Mouse (Mus musculus) forebrain, embryonic 13.5 days (tissue): ENCODE results near the gene Dhx34. TPM values are rescaled to one million over a fixed set of nuclear protein-coding genes. Genes with fewer than 3 reads are reported as not detected.
"Not testable (repeated sequence)": the region's sequence is repeated elsewhere in the genome, so short reads cannot be mapped to it uniquely, and the experiment has no call there.

Source experiments
- ATAC-seq: fragments of 200-750 bp; cut with Nextera tagmentation; 2 replicates; pipeline ENCODE4 v1.8.0; 2017
- H3K27ac ChIP-seq: fragments of 300-500 bp; sonication (generic); 2 replicates; pipeline ENCODE4 v1.5.1; 2015; ENCODE audit warnings: inconsistent platforms, mild to moderate bottlenecking, moderate library complexity
- H3K27me3 ChIP-seq: fragments of 300-500 bp; sonication (generic); 2 replicates; pipeline ENCODE4 v1.6.1; 2015; ENCODE audit warnings: mild to moderate bottlenecking, inconsistent platforms
- H3K36me3 ChIP-seq: fragments of 300-500 bp; sonication (generic); 2 replicates; pipeline ENCODE4 v1.6.1; 2015; ENCODE audit warnings: mild to moderate bottlenecking, inconsistent platforms; ENCODE audit not compliant: poor library complexity, severe bottlenecking
- H3K4me1 ChIP-seq: fragments of 300-500 bp; sonication (generic); 2 replicates; pipeline ENCODE4 v1.6.1; 2015; ENCODE audit warnings: inconsistent platforms
- H3K4me2 ChIP-seq: fragments of 300-500 bp; sonication (generic); 2 replicates; pipeline ENCODE4 v1.6.1; 2015; ENCODE audit warnings: inconsistent platforms, mild to moderate bottlenecking, moderate library complexity
- H3K4me3 ChIP-seq: fragments of 300-500 bp; sonication (generic); 2 replicates; pipeline ENCODE4 v1.5.1; 2015; ENCODE audit warnings: mild to moderate bottlenecking, inconsistent platforms
- H3K9ac ChIP-seq: fragments of 300-500 bp; sonication (generic); 2 replicates; pipeline ENCODE4 v1.6.1; 2015; ENCODE audit warnings: mild to moderate bottlenecking, inconsistent platforms
- H3K9me3 ChIP-seq: fragments of 300-500 bp; sonication (generic); replicated peaks from 2 replicates; pipeline ENCODE4 v1.6.1; 2016; ENCODE audit warnings: inconsistent platforms
- WGBS: fragments of 180-500 bp; shearing (Covaris S2); methylation state at CpG from one replicate; pipeline ENCODE4 v1.1.7; 2015; 5-methylcytosine and 5-hydroxymethylcytosine counted together
- polyA plus RNA-seq: library from polyadenylated mRNA; unstranded; fragments of >200 nt; fragmentation: Nextera tagmentation; extraction: Ambion mirVana; gene quantifications from 2 replicates; pipeline ENCODE4 v1.2.1, GENCODE M21; 2015

Dhx34 gene
- polyA plus RNA-seq = 13.7 and 17.1 TPM in 2 replicates

DNA sequence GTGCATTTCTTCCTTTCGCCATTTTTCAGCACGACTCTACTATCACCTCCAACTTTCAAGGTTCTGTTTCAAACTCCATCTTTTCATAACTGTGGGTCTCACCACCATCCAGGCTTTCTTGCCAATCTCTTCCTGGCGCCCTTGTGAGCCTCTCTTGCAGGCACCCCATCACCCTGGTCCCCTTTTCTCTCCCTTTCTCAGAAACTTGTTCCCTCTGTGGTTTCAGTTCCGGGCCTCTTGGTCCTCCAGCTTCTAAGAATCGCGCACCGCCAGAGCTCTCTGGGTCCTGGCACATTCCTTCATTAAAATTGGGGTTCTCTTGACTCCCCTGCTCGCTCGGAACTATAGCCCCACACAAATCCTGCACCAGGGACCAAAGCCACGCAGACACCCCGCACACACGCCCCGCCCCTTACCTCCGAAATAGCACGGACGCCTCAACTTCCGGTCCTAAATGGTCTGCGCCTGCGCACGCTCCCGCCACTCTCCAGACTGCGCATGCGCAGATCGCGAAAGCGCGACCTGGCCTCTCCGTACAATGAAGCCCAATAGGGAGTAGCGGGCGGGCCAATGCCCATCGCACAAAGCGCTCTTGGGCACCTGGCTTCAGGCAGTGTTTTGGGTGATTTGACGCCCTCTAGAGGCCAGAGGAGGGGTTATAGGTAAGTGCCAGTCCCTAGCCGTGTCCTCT, at the start of gene Dhx34:
Gene Dhx34, minus strand, starts transcription at position 456 of the 691 bp plus-strand sequence.
- peaks cover 20% of the 10 kb centered on the region for H3K36me3 ChIP-seq
- peaks cover 10% of the 10 kb centered on the region for H3K4me1 ChIP-seq
- H3K27ac ChIP-seq = peak within 1 kb of the TSS; percentile 49
- WGBS = under 1% methylated on average over 34 of the region's 34 CpGs
- H3K9ac ChIP-seq = peak within 1 kb of the TSS; percentile 79
- peaks cover 10% of the 10 kb centered on the region for H3K27me3 ChIP-seq
- H3K4me3 ChIP-seq = peak within 1 kb of the TSS; percentile 63
- peak; percentile 98 for ATAC-seq
- no peaks in the 10 kb centered on the region for H3K9me3 ChIP-seq
- peak within 1 kb of the TSS; percentile 67 for H3K4me2 ChIP-seq

DNA sequence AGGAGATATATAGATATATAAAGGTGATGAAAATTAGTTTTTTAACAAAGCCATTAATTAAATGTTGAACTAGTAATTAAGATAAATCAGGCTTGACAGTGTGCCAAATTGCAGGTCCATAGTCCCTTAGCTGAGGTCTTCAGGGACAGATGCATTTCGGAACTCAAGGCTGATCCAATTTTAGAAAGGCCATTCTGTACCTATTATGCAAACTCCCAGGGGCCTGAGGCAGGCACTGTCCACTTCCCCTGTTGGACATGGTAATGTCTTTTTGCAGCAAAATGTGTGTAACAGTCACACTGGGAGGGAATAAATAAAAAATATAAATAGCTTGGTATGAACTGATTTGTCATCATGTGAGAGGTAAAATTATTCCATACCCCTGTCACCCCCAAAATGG, 49.3 kb upstream of the Dhx34 start:
- Histone ChIP-seq H3K27me3 (peaks cover 2% of the 10 kb centered on the region; the same call in 1 of the 2 replicates), H3K36me3 (peaks cover 14% of the 10 kb centered on the region), H3K9me3 (peaks cover 1% of the 10 kb centered on the region; the same call in 1 of the 2 replicates), H3K4me2 (peak overlapping the region; percentile 91; the same call in 1 of the 2 replicates), H3K27ac (no peak overlapping the region), H3K4me1 (peaks cover 23% of the 10 kb centered on the region), H3K9ac (no peak overlapping the region), H3K4me3 (no peak overlapping the region)
- 83% methylated on average over 1 of the region's 1 CpGs for WGBS
- no peak for ATAC-seq

DNA sequence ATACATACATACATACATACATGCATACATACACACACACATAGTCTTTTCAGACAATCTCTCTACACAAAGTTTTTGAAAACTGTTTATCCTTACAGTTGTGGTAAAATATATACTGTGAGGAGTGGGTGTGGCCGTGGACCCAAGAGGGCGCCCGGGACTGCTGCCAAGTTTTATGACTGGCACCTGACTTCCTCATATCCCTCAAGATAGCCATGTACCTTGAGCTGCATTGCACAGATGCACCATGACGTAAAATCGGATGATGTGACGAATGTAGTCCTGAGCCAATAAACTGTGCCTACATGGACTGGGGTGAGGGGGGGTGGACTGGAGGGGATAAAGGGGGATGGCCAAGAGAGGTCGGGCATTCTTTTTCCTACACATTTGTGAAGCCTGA, 44.8 kb upstream of the Dhx34 start:
- not testable (repeated sequence) for H3K27me3 ChIP-seq, H3K4me1 ChIP-seq, H3K27ac ChIP-seq, H3K9ac ChIP-seq, H3K4me2 ChIP-seq, H3K4me3 ChIP-seq, H3K36me3 ChIP-seq, ATAC-seq
- WGBS = 94% methylated on average over 7 of the region's 7 CpGs
- peaks cover 20% of the 10 kb centered on the region; the same call in 1 of the 2 replicates for H3K9me3 ChIP-seq

DNA sequence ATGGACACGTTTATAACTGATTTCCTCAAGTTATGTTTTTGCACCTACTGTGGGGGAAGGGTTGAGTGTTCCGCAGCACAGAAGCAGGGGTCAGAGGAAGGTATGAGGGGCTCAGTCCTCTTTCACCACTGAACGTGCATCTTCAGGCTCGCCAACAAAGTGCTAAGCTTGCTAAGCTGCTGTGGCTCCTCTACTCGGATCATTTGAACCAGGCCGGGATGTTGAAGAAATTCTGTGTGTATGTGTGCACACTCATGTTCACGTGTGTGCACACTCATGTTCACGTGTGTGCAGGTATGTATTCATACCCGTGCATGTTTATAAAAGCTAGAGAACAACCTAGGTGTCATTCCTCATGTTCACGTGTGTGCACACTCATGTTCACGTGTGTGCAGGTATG, 44.0 kb upstream of the Dhx34 start:
- Histone ChIP-seq H3K27ac (no peak overlapping the region), H3K9ac (no peak overlapping the region), H3K4me3 (no peak overlapping the region), H3K9me3 (peaks cover 20% of the 10 kb centered on the region; the same call in 1 of the 2 replicates), H3K27me3 (peaks cover 2% of the 10 kb centered on the region; the same call in 1 of the 2 replicates), H3K4me2 (no peak overlapping the region), H3K4me1 (no peaks in the 10 kb centered on the region), H3K36me3 (no peaks in the 10 kb centered on the region)
- ATAC-seq = no peak
- WGBS = 90% methylated on average over 11 of the region's 11 CpGs

DNA sequence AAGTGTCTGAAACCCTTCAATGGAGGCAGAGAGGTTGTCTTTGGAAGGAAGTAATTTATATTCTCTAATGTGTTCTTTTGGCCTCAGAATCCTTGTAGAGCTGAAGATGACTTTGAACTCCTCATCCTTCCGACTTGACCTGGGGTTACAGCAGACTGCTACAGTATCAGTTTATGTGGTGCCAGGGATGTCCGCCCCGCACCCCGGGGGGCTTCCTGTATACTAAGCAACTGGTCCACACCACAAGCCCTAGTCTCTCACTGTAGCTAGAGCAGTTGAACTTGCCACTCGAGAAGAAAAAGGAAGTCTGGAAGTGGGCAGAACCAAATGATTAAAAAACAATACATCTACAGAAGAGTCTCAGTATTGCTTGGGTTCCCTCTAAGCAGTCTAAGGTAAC, 42.0 kb upstream of the Dhx34 start:
- no peaks in the 10 kb centered on the region for H3K27me3 ChIP-seq
- no peaks in the 10 kb centered on the region for H3K36me3 ChIP-seq
- 84% methylated on average over 5 of the region's 5 CpGs for WGBS
- no peak for ATAC-seq
- H3K4me3 ChIP-seq = no peak overlapping the region
- no peak overlapping the region for H3K9ac ChIP-seq
- no peaks in the 10 kb centered on the region for H3K4me1 ChIP-seq
- no peak overlapping the region for H3K4me2 ChIP-seq
- no peak overlapping the region for H3K27ac ChIP-seq
- H3K9me3 ChIP-seq = peaks cover 20% of the 10 kb centered on the region; the same call in 1 of the 2 replicates

DNA sequence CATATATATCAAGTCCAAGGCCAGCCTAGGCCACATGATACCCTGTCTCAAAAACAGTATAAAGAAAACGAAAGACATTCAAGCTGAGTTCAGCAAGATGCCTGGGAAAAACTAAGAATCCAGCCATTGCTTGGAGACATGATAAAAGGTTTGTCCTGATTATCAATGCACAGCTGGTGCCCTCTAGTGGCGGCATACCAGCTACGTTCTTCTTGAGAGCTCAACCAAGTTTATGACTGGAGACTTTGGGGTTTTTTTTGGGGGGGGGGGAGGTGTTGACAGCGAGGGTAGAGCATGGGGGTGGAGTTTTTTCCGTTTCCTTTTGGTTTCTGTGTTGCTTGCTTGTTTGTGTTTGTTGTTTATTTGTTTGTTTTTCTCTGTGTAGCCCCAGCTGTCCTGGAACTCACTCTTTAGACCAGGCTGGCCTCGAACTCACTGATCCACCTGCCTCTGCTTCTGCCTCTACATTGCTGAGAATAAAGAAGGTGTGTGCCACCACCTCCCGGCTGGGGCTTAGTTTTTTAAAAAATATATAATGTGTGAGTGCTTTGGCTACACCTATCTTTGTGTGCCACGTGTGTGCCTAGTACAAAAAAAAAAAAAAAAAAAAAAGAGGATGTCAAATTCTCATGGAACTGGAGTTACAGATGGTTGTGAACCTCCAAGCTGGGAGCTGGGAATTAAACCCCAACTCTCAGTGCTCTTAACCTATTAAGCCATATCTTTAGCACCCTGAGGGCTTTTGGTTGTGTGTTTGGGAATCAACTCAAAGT, 41.4 kb upstream of the Dhx34 start:
- no peaks in the 10 kb centered on the region for H3K4me1 ChIP-seq
- no peak overlapping the region for H3K9ac ChIP-seq
- no peaks in the 10 kb centered on the region for H3K27me3 ChIP-seq
- no peak overlapping the region for H3K4me2 ChIP-seq
- H3K9me3 ChIP-seq = peaks cover 20% of the 10 kb centered on the region; the same call in 1 of the 2 replicates
- no peak for ATAC-seq
- H3K4me3 ChIP-seq = no peak overlapping the region
- no peak overlapping the region for H3K27ac ChIP-seq
- no peaks in the 10 kb centered on the region for H3K36me3 ChIP-seq
- 27% methylated on average over 8 of the region's 8 CpGs for WGBS

DNA sequence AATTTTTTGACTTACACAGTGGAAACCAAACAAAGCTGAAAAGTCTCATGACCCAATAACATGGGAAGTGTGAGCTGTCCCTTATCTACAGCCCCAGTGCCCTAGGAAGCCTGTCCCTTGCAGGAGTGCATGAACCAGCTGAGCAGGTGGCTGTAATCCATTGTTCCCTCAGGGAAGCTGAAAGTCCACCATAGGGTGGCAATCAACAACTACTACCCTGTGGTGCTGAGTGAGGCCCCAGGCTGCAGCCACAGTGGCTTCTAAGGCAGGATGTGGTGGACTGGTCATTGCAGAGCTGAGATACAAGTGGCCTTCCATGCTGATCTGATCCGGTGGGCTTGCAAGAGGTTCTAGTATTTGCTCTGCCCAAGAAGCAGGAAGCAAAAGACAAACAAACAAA, 39.3 kb upstream of the Dhx34 start:
- no peak overlapping the region for H3K27ac ChIP-seq
- peaks cover 19% of the 10 kb centered on the region; the same call in 1 of the 2 replicates for H3K9me3 ChIP-seq
- H3K4me1 ChIP-seq = no peaks in the 10 kb centered on the region
- no peak overlapping the region for H3K4me2 ChIP-seq
- H3K27me3 ChIP-seq = no peaks in the 10 kb centered on the region
- no peak overlapping the region for H3K4me3 ChIP-seq
- WGBS = 68% methylated on average over 1 of the region's 1 CpGs
- H3K9ac ChIP-seq = no peak overlapping the region
- H3K36me3 ChIP-seq = no peaks in the 10 kb centered on the region
- no peak for ATAC-seq

DNA sequence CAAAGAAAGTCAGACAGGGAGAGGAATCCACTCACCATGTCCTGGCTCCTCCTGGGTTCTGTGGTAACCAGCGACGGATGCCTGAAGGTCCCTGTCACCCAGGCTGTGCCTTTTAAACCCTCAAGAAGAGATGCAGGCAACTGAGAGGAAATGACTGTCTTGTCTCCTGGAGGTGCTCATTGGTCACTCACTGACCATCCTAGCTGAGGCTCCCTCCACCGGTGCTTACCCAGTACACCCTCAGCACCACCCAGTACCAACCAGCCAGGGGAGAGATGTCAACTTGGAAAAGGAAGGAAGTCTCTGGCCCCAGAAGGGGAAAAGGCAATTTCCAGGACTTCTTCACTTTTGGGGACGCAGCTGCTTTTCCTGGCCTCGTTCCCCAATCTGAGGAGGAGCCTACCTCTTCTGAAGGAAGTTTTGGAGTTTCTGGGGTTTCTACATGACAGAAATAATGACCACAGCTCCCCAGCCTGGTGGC, 37.3 kb upstream of the Dhx34 start, which contains the start of gene C5ar1:
Gene C5ar1, minus strand, starts transcription at position 431 of the 481 bp plus-strand sequence.
- Histone ChIP-seq H3K4me1 (no peaks in the 10 kb centered on the region), H3K9ac (no peak within 1 kb of the TSS), H3K4me2 (no peak within 1 kb of the TSS), H3K27me3 (no peaks in the 10 kb centered on the region), H3K4me3 (no peak within 1 kb of the TSS), H3K27ac (no peak within 1 kb of the TSS), H3K9me3 (0 out of 2 replicates have a peak, but pooled peaks cover 4% of the 10 kb centered on the region), H3K36me3 (no peaks in the 10 kb centered on the region)
- 93% methylated on average over 5 of the region's 5 CpGs for WGBS
- ATAC-seq = no peak

DNA sequence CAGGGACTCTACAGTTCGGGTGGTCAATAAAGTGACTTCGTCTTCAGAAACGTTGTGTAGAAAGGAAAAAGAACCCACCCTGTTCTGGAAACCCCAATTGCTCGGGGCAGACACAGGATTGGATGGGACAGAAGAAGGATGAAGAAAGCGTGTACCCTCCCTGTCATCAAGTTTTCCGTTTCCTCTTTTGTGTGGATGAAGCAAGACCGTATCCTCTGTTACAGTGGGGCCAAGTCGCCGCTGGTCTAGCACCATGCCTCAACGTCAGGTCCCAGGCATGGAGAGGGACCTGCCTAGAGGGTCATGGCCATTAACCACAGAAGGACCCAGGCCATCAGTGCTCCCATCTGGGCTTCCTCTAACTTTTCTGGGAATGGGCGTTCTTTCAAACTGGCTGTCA, 36.0 kb upstream of the Dhx34 start:
- Histone ChIP-seq H3K4me3 (no peak overlapping the region), H3K4me2 (no peak overlapping the region), H3K4me1 (no peaks in the 10 kb centered on the region), H3K36me3 (no peaks in the 10 kb centered on the region), H3K27ac (no peak overlapping the region), H3K27me3 (no peaks in the 10 kb centered on the region), H3K9me3 (no peaks in the 10 kb centered on the region), H3K9ac (no peak overlapping the region)
- no peak for ATAC-seq
- WGBS = 89% methylated on average over 11 of the region's 11 CpGs

DNA sequence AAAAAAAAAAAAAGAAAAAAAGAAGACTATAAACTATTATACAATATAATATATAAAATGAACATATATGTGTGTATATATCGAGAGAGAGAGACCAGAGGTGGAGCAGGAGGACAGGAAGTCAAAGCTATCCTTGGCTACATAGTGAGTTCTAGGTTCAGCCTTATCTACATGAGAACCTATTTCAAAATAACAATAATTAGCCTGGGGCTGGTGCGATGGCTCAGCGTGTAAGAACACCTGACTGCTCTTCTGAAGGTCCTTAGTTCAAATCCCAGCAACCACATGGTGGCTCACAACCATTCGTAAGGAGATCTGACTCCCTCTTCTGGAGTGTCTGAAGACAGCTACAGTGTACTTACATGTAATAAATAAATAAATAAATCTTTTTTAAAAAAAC, 34.1 kb upstream of the Dhx34 start:
- WGBS = 79% methylated on average over 4 of the region's 4 CpGs
- not testable (repeated sequence) for H3K4me2 ChIP-seq, ATAC-seq, H3K4me1 ChIP-seq, H3K36me3 ChIP-seq, H3K9ac ChIP-seq, H3K4me3 ChIP-seq, H3K9me3 ChIP-seq, H3K27me3 ChIP-seq, H3K27ac ChIP-seq

DNA sequence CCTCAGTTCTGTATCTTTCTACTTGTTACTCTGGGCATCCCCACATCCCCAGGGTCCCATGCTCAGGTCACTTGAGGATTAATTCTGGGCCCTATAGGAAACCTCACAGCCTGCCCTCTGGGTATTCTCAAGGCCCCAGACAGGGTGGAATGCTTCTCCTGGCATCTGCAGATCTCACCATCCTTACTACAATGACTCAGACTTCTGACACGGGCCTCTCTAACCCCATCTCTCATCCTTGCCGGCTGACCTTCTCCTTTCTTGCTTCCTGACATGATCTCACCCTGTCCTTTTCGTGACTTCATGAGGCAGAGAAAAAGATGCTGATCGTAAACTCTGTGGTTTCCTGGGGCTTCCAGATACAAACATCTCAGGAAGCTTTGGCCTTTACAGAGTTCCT, 32.4 kb upstream of the Dhx34 start:
- Histone ChIP-seq H3K27ac (no peak overlapping the region), H3K4me2 (no peak overlapping the region), H3K4me3 (no peak overlapping the region), H3K36me3 (no peaks in the 10 kb centered on the region), H3K4me1 (no peaks in the 10 kb centered on the region), H3K9me3 (no peaks in the 10 kb centered on the region), H3K27me3 (no peaks in the 10 kb centered on the region), H3K9ac (no peak overlapping the region)
- ATAC-seq = no peak
- 74% methylated on average over 4 of the region's 4 CpGs for WGBS

DNA sequence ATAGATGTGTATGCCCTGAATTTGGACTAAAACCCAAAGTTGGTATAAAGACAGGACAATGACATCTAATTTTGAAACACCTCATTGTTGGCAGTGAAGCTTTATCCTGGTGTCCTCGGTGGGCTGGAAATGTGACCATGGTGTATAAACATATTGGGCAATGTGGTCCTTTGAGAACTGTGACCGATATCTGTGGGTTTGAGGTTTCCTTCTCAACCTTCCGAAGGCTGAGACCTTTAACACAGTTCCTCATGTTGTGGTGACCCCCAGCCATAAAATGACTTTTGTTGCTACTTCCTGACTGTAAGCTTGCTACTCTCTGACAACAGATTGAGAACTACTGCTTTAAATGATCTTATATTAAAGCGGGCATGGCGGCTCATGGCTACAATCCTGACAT, 28.9 kb upstream of the Dhx34 start:
- ATAC-seq = no peak
- H3K4me1 ChIP-seq = no peaks in the 10 kb centered on the region

More for the DNA sequence above, 28.9 kb upstream of the Dhx34 start:
- Histone ChIP-seq H3K36me3 (no peaks in the 10 kb centered on the region), H3K9me3 (no peaks in the 10 kb centered on the region), H3K4me3 (no peak overlapping the region), H3K27ac (no peak overlapping the region), H3K27me3 (no peaks in the 10 kb centered on the region), H3K9ac (no peak overlapping the region), H3K4me2 (no peak overlapping the region)
- WGBS = 87% methylated on average over 5 of the region's 5 CpGs
